Mouse (Mus musculus) cerebellum, postnatal 14 days (tissue): ENCODE measurements at regions not wholly inside any gene's neighbourhood (a gene's known extent, or its start where the extent isn't known, plus 50 kb on each side); places are given as distances from the start of the nearest gene placed in this dataset.
"Not testable (repeated sequence)": the region's sequence is repeated elsewhere in the genome, so short reads cannot be mapped to it uniquely, and the experiment has no call there.

Source experiments
- DNase-seq, 2 experiments: peaks; one replicate each; pipeline ENCODE4 v3.0.0; 2021; ENCODE audit warnings: mixed read lengths in 2 of 2

DNA sequence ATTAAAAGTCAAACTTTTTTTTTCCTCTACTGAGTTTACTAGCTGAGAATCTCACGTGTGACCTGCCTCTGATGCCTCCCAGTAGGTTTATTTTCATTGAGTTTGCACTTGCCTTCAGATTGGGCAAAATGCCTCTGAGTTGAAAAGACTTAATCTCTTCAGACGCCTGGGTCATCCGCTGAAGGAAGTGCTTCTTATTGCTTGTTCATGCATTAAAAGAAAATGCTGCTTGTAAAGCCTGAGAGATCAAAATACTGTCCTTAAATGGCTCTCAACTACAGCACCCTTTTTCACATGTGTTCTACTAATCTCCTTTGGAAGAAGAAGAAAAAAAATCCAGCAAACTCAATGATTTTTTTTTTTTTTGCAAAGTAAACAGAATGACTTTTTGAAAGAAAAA, 351.5 kb downstream of the Kcnh5 start:
- DNase-seq, result peak in 1 of 2 experiments; percentile 2

GRCm38 (mm10) chr12:74824735-74825494, 352.2 kb downstream of the Kcnh5 start:
- peak; percentile 12 to 14 for DNase-seq

- DNase-seq, result not testable (repeated sequence)
These were observed 361.0 kb downstream of the Kcnh5 start for GRCm38 (mm10) chr12:74816181-74816580.

DNA sequence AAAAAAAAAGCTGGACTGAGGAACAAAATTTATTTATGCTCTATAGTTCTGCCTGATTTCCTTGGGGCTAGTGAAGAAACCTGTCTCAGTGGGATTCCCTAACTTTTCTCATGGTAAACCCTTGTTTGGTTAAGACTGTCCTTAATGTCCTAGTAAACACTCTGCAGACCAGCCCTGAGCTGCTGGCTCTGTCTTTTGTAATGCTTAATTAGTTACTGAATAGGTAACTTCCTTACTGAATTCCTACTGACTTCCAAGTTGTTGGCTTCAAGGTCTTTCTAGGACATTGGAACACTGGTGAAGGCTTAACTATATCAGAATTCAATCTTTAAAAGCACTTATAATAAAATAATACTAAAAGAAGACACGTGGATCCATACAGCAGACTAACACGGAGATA, 368.6 kb downstream of the Kcnh5 start:
- not testable (repeated sequence) for DNase-seq

DNA sequence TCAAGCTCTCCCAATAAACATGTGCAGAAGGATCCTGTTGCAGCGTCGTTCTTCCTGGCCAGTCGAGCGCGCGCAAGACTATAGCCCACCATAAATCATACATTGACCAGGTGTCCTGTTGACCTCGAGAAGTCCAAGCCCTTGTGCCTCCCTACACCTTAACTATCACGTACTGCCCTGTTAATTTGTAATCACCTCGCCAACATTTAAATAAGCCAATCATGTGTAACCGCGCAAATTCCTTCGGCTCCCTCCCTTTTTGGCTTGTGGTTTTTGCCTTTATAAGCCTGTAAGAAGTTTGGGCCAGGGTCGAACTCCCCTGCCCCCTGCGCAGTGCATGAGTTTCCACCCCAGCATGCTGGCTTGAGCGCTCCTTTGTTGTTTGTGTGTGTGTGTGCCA, 369.2 kb downstream of the Kcnh5 start:
- DNase-seq, result not testable (repeated sequence)

GRCm38 (mm10) chr12:74803740-74804512, 373.2 kb downstream of the Kcnh5 start:
- DNase-seq, result peak; percentile 20 to 63

GRCm38 (mm10) chr12:74792036-74792435, 385.1 kb downstream of the Kcnh5 start:
- peak in 1 of 2 experiments; percentile 7 for DNase-seq

- no peak for DNase-seq
These were observed 414.8 kb downstream of the Kcnh5 start for GRCm38 (mm10) chr12:74762284-74762683.

DNA sequence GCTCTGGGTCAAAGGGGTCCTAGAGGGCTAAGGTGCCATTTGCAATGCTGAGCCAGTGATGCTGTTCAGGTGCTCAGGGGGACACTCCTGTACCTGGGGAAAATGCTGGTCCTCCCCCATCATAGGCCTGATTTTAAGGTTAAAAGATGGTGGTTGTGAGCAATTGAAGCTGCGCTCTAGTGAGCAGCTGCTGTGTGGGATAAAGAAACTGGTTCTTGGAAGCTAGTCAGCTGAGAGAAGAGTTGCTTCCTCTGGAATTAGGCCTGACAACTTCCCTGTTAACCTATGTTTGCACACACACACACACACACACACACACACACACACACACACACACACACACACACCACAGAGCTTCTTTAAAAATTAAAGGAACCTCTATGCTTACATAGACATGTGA, 428.9 kb upstream of the Gm11042 start:
- DNase-seq, result no peak

- no peak for DNase-seq
These were observed 412.7 kb upstream of the Gm11042 start for GRCm38 (mm10) chr12:74728866-74729265.

DNA sequence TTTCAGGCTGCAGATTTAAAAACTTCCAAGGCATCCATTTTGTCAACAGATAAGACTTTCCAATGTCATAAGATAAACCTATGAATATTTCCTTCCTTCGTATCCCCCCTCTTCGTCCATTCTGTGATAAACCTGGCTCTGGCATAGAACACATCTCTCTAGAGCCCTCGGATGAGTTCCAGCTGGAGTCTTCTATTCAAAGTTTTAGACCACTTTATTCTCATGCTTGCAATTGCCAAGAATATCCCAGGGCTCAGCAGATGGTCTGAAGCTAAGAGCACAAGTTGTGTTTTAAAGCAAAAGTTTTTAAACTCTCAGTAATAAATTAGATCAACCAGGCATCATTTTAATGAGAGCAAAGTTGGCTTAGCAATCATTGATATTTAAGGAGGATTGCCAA, 363.0 kb upstream of the Gm11042 start:
- DNase-seq, result no peak

- DNase-seq, result no peak
These were observed 361.6 kb upstream of the Gm11042 start for GRCm38 (mm10) chr12:74677835-74678234.

DNA sequence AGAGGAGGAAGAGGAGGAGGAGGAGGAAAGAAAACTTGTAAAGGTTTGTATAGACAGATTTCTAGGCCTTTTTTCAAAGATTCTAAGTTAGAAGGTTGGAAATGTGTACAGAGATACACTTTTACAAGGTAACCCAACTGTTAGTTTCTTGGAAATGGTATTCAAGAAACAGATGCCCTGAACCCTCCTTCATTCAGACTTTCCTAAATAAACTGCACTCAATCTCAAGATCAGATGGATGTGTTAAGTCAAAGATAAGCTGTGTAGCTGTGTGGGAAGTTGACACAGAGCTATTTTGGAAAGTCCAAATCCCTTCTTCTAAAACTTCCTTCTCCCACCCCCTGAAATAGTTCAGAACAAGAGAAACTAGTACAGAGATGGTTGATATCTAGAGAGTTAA, 342.2 kb upstream of the Gm11042 start:
- DNase-seq, result no peak

GRCm38 (mm10) chr12:74657036-74657648, 340.9 kb upstream of the Gm11042 start:
- DNase-seq, result no peak

GRCm38 (mm10) chr12:74651256-74651655, 335.1 kb upstream of the Gm11042 start:
- DNase-seq, result peak; percentile 66 to 67

GRCm38 (mm10) chr12:74632827-74633226, 316.6 kb upstream of the Gm11042 start:
- DNase-seq, result no peak

GRCm38 (mm10) chr12:74595208-74595607, 279.0 kb upstream of the Gm11042 start:
- DNase-seq, result peak; percentile 6 to 14

DNA sequence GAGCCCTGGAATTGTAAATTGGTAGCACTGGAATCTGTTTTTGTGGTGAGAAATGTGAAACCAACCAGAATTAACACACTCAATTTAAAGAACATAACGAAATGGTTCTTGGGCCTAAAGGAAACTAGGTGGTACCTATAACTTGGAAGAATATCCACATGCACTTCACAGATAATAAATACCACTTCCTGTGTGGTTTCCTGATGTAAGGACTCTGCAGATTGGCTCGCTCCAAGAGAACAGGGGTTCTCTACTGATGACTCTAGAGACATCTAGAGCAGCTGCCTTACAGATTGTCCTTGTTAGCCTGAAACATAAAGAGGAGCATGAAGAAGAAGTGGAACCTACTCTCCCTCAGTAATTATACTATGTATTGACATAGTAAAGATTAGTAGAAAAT, 238.4 kb upstream of the Gm11042 start:
- no peak for DNase-seq

GRCm38 (mm10) chr12:74544172-74544571, 228.0 kb upstream of the Gm11042 start:
- DNase-seq, result no peak

DNA sequence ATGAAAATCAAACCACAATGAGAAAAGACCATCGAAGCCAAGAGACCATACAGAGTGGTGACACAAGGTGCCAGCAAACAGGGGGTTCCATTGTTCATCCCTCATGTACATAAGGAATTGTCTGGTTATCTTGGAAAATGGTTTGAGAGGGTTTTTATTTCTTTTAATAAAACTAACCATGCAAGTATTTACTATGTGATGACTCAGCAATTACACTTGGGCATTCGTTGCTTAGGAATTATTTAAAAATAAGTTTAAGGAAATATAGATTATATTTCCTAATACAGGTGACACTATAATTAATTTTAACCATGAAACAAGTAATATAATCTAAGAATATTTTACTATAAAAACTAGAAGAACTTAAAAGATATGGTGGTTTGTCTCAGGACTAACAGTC, 218.7 kb upstream of the Gm11042 start:
- DNase-seq, result no peak

DNA sequence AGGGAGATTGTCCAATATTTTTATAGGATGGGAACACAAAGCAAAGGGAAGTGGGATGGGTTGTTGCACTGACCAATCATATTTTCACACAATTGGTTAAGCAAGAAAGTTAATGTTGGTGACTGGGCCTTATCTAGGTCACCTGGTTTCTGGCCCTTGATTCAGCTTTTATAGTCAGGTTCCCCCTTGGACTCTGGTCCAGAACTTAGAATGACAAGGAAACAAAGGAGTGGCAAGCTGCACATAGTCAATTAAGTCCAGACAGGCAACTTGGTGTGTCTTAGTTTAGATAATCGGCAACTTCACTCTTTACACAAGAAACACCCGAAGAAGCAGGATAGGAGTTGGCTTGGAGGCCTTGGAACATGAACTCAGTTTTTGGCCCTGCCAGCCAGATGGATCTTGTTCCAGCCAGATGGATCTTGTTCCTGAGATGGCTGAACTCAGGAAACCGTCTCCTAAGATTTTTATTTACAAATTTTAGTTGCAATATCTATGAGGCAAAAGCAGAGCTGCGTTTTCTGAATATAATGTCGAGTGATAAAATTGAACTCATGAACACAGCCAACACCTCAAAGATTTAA, 212.9 kb upstream of the Gm11042 start:
- DNase-seq, result peak; percentile 22 to 56

- peak; percentile 46 to 75 for DNase-seq
These were observed 211.0 kb upstream of the Gm11042 start for GRCm38 (mm10) chr12:74527190-74527621.

- DNase-seq, result no peak
These were observed 207.8 kb upstream of the Gm11042 start for GRCm38 (mm10) chr12:74523988-74524387.
